Mouse (Mus musculus) thymus, adult 18-20 months (tissue): Measurements from ENCODE around the gene Dnajb6.
"Not testable (repeated sequence)": the region's sequence is repeated elsewhere in the genome, so short reads cannot be mapped to it uniquely, and the experiment has no call there.

ENCODE experiments used
- DNase-seq, 2 experiments: peaks; one replicate each; pipeline ENCODE4 v3.0.0; 2022; ENCODE audit warnings: mixed read lengths in 2 of 2

Gene Dnajb6

GRCm38 (mm10) chr5:29735557-29736061 lies at the start of gene Dnajb6, which contains the start of gene Gm5129:
TSS of gene Dnajb6 (plus strand) at chr5:29735688.
TSS of gene Gm5129 (minus strand) at chr5:29735936.
- DNase-seq = peak; percentile 94

GRCm38 (mm10) chr5:29687671-29688070 lies 47.8 kb upstream of the Dnajb6 start:
- DNase-seq = no peak

- DNase-seq = no peak
These were observed 47.1 kb upstream of the Dnajb6 start for GRCm38 (mm10) chr5:29688352-29688751.

- DNase-seq = no peak
These were observed 37.0 kb upstream of the Dnajb6 start for GRCm38 (mm10) chr5:29698493-29698892.

- DNase-seq = no peak
These were observed 35.8 kb upstream of the Dnajb6 start for GRCm38 (mm10) chr5:29699520-29700202.

- DNase-seq = no peak
These were observed 28.2 kb upstream of the Dnajb6 start for GRCm38 (mm10) chr5:29707241-29707640.

- DNase-seq = no peak
These were observed 27.2 kb upstream of the Dnajb6 start for GRCm38 (mm10) chr5:29708258-29708657.

- DNase-seq = no peak
These were observed 23.9 kb upstream of the Dnajb6 start for GRCm38 (mm10) chr5:29711631-29712030.

- no peak for DNase-seq
These were observed 22.6 kb upstream of the Dnajb6 start for GRCm38 (mm10) chr5:29712906-29713305.

- no peak for DNase-seq
These were observed 14.3 kb upstream of the Dnajb6 start for GRCm38 (mm10) chr5:29721159-29721558.

GRCm38 (mm10) chr5:29725369-29725768 lies 10.1 kb upstream of the Dnajb6 start:
- DNase-seq = no peak

- not testable (repeated sequence) for DNase-seq
These were observed 9.4 kb upstream of the Dnajb6 start for GRCm38 (mm10) chr5:29726070-29726469.

GRCm38 (mm10) chr5:29734831-29735510 lies 517 bp upstream of the Dnajb6 start:
- DNase-seq = no peak

GRCm38 (mm10) chr5:29736073-29736900 lies 799 bp downstream of the Dnajb6 start:
- DNase-seq = peak in 1 of 2 experiments; percentile 49

- DNase-seq = no peak
These were observed 1.5 kb downstream of the Dnajb6 start for GRCm38 (mm10) chr5:29736942-29737341.

- no peak for DNase-seq
These were observed 2.0 kb downstream of the Dnajb6 start for GRCm38 (mm10) chr5:29737471-29737870.

GRCm38 (mm10) chr5:29738076-29738475 lies 2.6 kb downstream of the Dnajb6 start:
- DNase-seq = no peak

- DNase-seq = no peak
These were observed 5.2 kb downstream of the Dnajb6 start for GRCm38 (mm10) chr5:29740651-29741050.

- DNase-seq = no peak
These were observed 5.6 kb downstream of the Dnajb6 start for GRCm38 (mm10) chr5:29741093-29741492.

- no peak for DNase-seq
These were observed 12.2 kb downstream of the Dnajb6 start for GRCm38 (mm10) chr5:29747661-29748060.

GRCm38 (mm10) chr5:29751306-29751705 lies 15.8 kb downstream of the Dnajb6 start:
- no peak for DNase-seq

GRCm38 (mm10) chr5:29752894-29753293 lies 17.4 kb downstream of the Dnajb6 start:
- DNase-seq = no peak

GRCm38 (mm10) chr5:29759318-29759717 lies 23.8 kb downstream of the Dnajb6 start:
- no peak for DNase-seq
